Mouse (Mus musculus) left cerebral cortex, postnatal 4 days (tissue): ENCODE measurements around the gene Gm14569. TPM values are rescaled to one million over a fixed set of nuclear protein-coding genes. Genes with fewer than 3 reads are reported as not detected.

Experiments used
- DNase-seq: peaks from one replicate; pipeline ENCODE4 v3.0.0-alpha.2; 2022
- intact Hi-C: fragments of 180-260 bp; cut with DNase I; formaldehyde crosslinking; loops from one replicate; pipeline ENCODE4 v1.15.1; 2025
- total RNA-seq, 2 experiments: library from RNA; stranded (reverse); gene quantifications; 2 replicates each; pipeline ENCODE4 v1.2.3; 2021

The Gm14569 gene
- not detected for total RNA-seq

DNA sequence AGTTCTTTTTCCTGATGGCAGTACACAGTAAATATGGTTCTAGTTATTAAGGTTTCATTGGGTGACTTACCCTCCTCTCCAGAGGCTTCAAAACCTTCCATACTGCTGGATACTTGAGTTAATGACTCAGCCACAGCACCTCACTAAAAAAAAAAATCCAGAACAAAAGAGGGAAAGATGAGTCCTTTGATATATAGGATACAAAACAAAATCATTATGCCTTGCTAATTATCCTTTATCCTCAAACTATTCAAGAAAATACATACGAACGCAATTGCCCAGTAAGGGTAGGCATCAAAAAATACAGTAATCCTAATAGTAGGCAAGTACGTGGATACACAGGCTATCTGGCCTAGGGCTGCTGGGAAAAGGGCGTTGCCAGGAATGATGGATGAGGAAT is at the start of gene Gm14569:
Gene Gm14569 (minus strand): TSS at position 101 of the 400 bp plus-strand sequence.
- no peak for DNase-seq
- intact Hi-C loops: no loop called here

GRCm38 (mm10) chrX:36534514-36534913 is 42.9 kb upstream of the Gm14569 start:
- intact Hi-C loops: no loop called here
- peak; percentile 72 for DNase-seq

DNA sequence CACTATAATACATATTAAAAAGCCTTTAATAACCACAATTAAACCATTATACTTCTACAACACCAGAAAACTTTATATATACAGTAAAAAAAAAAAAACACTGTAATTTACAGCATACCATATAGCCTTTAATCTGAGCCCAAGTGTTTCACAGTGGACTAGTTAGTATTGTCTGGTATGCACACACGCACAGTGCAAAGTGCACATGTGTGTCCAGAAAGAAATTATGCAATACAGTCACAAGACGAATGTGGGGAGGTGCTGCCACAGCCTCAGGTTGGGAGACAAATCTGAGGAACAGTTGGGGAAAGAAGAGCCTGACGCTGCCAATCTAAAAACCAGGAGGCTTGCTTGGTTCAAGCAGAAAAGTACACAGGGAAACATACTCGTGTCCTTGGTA is 42.1 kb upstream of the Gm14569 start:
- no peak for DNase-seq
- intact Hi-C loops: no loop called here

- DNase-seq: no peak
- intact Hi-C loops: no loop called here
Measured at GRCm38 (mm10) chrX:36530251-36530650, 38.6 kb upstream of the Gm14569 start.

DNA sequence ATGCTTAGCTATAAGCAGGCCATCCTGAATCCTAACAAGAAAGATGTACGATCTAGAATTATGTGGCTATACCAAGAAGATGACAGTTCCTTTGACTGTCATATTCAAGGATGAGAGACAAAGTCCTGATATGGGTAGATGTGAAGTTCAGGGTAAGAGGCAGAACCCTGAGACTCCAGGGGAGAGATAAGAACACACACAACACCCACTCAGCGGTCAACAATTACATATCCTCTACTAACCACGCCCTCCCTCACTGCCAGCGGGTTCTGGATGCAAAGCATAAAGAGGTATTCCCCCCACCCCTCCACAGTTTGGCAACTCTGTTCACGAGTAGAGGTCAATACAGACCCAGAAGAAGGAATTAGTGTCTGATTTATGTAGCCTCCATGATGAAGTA is 32.1 kb upstream of the Gm14569 start:
- intact Hi-C loops: no loop called here
- DNase-seq: no peak

DNA sequence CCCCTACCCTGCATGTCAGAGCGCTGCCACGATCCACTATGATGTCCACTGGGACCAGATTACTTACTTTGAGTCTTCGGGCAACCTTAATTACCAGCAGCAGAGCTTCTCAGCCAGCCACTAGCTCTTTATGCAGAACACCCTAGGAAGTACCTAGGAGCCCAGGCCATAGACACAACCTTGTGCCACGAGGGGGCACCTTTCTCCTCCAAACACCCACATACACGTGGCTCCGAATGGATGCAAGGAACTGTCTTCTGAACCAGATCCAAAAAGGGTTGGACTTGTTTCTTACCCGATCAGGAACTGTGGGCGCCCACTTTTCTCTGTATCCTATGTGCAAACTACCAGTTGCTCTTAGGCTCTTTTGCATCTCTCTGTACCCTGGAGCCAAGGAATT is 22.1 kb upstream of the Gm14569 start:
- no peak for DNase-seq
- intact Hi-C loops: no loop called here

- DNase-seq: peak; percentile 9
- intact Hi-C loops: no loop called here
Measured at GRCm38 (mm10) chrX:36513231-36513630, 21.6 kb upstream of the Gm14569 start.

DNA sequence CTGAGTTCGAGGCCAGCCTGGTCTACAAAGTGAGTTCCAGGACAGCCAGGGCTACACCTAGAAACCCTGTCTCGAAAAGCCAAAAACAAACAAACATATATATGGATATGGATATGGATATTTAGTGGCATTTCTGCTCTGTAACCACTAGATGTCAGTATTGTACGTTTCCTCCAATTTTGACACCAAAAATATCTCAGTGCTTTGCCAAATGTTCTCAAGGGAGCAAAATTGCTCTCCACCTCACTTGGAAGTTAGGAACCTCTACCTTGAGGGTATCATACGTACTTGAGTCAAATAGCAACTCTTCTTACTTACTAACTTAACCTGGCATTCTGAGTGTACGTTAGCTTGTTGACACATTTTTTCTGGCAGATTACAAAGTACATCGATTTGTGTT is 15.2 kb upstream of the Gm14569 start:
- intact Hi-C loops: no loop called here
- no peak for DNase-seq

- DNase-seq: no peak
- intact Hi-C loops: no loop called here
Measured at GRCm38 (mm10) chrX:36489506-36489905, 2.1 kb downstream of the Gm14569 start.

DNA sequence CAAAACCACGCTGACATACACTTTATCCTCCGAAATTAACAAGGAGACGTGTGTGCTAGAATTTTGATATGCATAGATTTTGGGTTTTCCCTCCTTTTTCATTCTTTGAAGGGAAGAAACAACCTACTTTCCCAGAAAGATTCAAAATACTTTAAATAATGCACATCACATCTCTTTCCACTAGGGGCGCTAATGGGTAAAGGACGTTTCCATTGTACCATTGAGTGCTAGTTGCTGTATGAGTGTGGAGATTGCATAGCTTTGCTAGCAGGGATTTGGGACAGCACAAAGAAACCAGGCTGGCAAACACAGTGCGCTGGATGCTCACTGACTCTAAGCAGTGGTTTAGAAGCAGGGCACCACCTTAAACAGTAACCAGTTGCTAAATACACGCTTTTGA is 3.6 kb downstream of the Gm14569 start:
- DNase-seq: no peak
- intact Hi-C loops: no loop called here

GRCm38 (mm10) chrX:36474873-36475272 is 16.8 kb downstream of the Gm14569 start:
- intact Hi-C loops: no loop called here
- no peak for DNase-seq

DNA sequence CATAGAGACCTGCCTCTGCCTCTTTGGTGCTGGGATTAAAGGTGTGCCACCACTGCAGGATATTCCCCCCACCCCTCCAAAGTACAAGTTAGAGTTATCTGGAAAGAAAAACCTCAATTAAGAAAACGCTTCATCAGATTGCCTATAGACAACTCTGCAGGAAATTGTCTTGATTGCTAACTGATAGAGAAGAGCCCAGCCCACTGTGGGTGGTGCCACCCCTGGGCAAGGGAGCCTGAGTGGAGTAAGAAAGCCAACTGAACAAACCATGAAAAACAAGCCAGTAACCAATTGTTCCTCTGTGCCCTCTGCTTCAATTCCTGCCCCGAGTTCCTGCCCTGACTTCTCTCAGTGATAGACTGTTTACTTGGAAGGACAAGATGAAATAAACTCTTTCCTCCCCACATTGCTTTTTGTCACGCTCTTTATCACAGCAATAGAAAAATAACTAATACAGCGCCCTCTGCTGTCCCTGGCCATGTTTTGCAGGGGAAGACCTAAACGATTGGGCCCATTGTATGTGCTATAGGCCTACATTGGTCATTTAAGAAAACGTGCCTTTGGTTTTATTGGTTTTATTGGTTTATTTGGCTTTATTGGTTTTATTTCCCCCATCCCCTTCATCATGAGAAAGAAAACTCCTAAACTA is 17.4 kb downstream of the Gm14569 start:
- intact Hi-C loops: no loop called here
- DNase-seq: no peak

- DNase-seq: peak; percentile 3
Measured at GRCm38 (mm10) chrX:36456031-36456430, 35.6 kb downstream of the Gm14569 start.

DNA sequence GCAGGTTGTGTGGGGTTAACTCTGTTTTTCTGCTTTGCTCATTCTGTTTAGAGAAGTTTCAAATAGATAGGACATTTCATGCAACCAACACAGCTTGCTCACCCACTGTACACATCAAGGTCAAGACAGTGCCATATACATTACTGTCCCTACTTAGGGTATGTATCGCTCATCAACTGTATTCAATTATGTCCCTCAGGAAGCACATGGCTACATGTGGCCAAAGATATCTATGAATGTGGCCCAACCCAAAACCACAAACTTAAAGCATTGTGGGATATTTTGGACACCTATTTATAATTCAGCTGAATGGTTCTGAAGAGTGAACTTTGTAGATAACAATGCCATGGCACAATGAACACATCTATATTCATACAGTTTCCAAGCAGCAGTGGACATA is 53.7 kb downstream of the Gm14569 start:
- DNase-seq: no peak
- intact Hi-C loops: no loop called here

More at GRCm38 (mm10) chrX:36456031-36456430, 35.6 kb downstream of the Gm14569 start:
- intact Hi-C loops: no loop called here

DNA sequence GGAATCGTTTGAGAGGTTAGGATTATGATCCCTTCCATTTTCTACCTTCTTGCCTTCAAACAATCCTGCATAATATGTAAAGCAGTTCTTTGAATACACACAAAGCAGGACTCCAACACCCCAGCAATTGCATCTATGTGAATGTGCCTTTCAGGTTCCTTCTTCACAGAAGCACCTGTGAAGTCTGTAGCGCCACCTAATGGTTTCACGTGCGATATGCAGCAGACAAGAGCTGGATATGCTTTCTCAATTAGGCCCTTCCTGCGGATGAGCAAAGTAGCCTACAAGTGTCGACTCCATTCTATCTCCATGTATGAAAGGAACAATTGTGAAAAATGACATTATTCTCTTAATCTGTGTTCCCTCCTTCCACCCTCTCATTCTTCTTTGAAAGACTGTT is 56.6 kb downstream of the Gm14569 start:
- DNase-seq: peak; percentile 1
- intact Hi-C loops: no loop called here

DNA sequence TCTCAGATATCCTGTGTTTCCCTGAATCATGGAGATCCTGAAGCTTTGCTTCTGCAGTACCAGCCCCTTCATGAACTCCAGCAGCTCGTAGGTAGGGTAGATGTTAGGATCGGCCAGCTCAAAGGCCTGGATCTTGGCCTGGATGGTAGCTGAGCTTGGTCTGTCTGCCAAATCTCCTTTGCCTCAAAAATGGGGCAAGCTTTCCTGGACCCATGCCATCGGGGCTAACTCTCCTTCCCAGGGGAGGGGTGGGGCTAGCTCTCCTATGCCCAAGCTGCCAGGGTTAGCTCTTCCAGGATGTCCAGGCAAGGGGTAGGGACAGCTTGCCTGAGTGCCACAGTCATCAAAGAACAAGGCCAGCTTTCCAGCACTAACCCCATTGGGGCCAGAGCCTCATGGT is 72.5 kb downstream of the Gm14569 start:
- peak; percentile 13 for DNase-seq
- intact Hi-C loops: no loop called here

- intact Hi-C loops: no loop called here
- no peak for DNase-seq
Measured at GRCm38 (mm10) chrX:36402316-36402715, 89.3 kb downstream of the Gm14569 start.

DNA sequence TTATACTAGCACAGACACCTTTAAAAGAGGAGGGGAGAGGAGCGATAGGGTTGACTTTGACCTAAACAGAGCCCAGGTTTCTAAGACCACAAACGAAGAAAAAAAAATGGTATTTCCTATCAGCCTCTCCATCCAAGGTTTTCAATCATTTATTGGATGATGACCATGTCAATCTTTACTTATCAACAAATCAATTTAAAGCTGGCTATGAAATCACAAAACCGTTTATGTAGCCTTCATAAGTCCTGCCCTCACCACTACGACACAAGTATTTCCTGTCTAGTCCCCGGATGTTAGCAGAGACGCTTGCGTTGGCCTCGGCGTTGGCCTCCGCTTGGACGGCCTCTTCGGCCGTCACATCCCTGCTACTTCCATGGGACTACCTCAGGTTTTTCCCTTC is 90.7 kb downstream of the Gm14569 start, which contains the start of gene Gm6268:
Gene Gm6268 (plus strand): TSS at position 301 of the 400 bp plus-strand sequence.
- intact Hi-C loops: no loop called here
- no peak for DNase-seq

DNA sequence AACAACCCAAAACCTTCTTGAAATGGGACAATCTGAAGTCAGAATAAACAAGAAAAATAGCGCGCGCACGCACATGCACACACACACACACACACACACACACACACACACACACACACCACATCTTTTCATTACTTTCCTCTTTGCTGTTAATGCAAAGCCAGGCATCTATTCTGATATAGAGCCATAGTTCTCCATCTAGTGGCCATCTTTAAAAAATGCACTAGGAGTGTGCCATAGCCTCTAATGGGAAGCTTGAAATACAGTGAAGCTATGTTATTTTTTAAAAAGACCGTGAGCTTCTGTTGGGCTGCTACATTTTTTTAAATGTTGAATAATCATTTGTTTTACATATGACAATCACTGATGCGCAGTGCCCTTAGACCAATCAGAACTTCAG is 98.4 kb downstream of the Gm14569 start:
- intact Hi-C loops: loop anchor here (5.0 kb wide), 1 partner anchor 166 kb away; no protein-coding TSS in a partner anchor
- DNase-seq: no peak

DNA sequence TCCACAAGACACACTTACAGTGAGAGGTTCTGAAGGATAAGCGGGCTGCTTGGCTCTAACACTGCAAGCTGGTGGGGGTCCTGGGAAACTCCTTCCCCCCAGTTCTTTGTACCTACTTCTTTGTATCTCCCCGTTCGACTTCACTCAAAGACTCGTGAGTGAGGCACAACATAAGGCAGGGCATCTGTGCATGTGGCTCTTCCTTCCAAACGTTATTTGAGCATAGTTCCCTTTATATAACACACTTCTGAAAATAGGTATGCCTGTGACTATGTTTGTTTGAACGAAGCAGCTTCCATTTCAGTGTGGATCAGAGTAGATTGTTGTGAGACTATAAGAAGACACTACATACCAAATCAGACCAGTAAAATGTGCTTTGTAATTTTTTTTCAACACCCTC is 99.0 kb downstream of the Gm14569 start:
- intact Hi-C loops: loop anchor here (5.0 kb wide), 1 partner anchor 165 kb away; no protein-coding TSS in a partner anchor
- no peak for DNase-seq

DNA sequence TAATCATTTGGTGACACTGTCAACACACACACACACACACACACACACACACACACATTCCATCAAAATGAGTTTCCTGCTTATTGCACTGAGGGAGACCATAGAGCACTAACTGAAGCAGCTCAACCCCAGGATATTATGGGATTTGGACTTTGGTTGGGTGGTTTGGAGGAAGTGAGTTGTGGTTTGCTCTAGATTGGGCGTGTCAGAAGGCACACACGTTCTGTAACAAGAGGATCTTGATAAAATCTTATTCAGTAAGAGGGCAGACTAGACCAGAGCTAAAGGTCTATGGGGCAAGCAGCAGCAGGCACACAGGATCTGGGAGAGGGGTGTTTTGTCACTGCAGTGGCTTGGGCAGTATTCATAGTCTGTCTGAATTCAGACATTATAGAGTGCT is 101.1 kb downstream of the Gm14569 start:
- no peak for DNase-seq
- intact Hi-C loops: loop anchor here (5.0 kb wide), 1 partner anchor 163 kb away; no protein-coding TSS in a partner anchor

DNA sequence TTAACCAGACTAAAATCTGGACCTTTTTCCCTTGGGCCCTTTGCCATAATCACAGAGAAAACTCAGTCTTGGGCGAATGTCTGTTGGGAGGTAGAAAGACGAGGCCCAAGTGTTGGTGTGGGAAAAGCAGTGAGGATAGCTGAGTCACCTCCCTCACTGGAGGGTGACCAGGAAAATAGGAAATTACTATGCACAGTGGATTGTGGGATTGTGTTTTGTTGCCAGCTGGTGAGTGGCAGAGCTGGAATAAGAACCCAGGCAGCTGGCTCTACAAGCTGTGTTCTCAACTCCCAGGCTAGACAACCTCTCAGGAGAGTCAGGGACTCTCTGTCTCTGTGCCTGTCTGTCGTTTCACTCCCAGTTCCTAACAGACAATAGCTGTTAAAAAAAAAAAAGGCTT is 101.7 kb downstream of the Gm14569 start:
- intact Hi-C loops: loop anchor here (5.0 kb wide), 1 partner anchor 163 kb away; no protein-coding TSS in a partner anchor
- peak; percentile 1 for DNase-seq

GRCm38 (mm10) chrX:36385340-36385739 is 106.3 kb downstream of the Gm14569 start:
- intact Hi-C loops: no loop called here
- DNase-seq: no peak
